ENCODE assay signal across 11 mouse cellular contexts in the genomic region with DNA sequence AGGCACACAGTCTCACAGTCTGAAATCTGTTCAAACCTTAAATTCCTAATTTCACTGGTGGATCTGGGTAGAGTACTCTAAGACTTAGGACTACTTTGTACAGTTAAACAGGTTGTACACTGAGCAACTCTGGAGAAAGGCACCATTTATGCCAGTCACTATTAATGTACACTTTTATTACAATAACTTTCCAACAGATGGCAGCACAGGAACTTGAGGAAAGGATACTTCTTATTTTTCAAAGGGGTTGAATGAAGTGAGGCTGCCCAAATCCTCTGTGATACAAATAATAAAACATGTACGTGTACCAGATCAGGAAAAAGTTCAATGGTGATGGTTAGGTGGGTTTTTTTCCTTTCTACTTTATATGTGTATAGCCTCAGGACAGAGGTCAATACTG. TPM values are rescaled to one million over a fixed set of nuclear protein-coding genes. Genes with fewer than 3 reads are reported as not detected.
DNase-seq lines count a peak whose midpoint lies in the region; ATAC-seq and TF ChIP-seq lines count a peak whose summit lies in the region.
"Had no signal": no experiment of that assay in that cellular context is flagged by ENCODE, and none has a peak within 500 bp of the region (broad histone marks: within the 10 kb centered on the region; RNA-seq: fewer than 3 reads in every experiment).

No protein-coding gene starts in this region.

- no peaks in the 10 kb centered on the region for H3K4me1 ChIP-seq in cerebellum, adult 2 months (ENCODE audit: control insufficient read depth, insufficient read depth, low read length)
- H3K4me1 ChIP-seq: intestine, embryonic 15.5 days had no signal

- H3K4me3 ChIP-seq in cerebellum, adult 2 months (replicated peaks; ENCODE audit: insufficient read depth, low read depth, low read length): no peak overlapping the region
- H3K4me3 ChIP-seq: intestine, embryonic 15.5 days had no signal

- no peak overlapping the region for H3K27ac ChIP-seq in cerebellum, adult 2 months (ENCODE audit: insufficient read depth, low read length)
- H3K27ac ChIP-seq: intestine, embryonic 15.5 days had no signal

- peak; percentile 9; the same call in 1 of the 2 replicates for TF ChIP-seq CTCF in cerebellum, adult 2 months (IDR thresholded peaks at IDR 0.05; ENCODE audit: borderline replicate concordance, insufficient read depth, low read depth, low read length)

- no peak for DNase-seq in cerebellum, adult 2 months
- DNase-seq in cerebellum, postnatal 25 days: no peak
- DNase-seq in layer of hippocampus, adult 9-10 months (ENCODE audit: low spot score): peak; percentile 17
- DNase-seq in layer of hippocampus, adult 9-11 months: no peak
- DNase-seq in Muller cell, postnatal 12 days (ENCODE audit: inconsistent ontology term): peak; percentile 12
- no peak for DNase-seq in urinary bladder, postnatal 4 days (ENCODE audit: low spot score in 2 of 2)
- DNase-seq in spleen, postnatal 36 days (ENCODE audit: low spot score in 2 of 2): no peak
- DNase-seq: cerebellum, adult 11-12 months; layer of hippocampus, postnatal 36 days had no signal

- TF ChIP-seq POLR2A in cerebellum, adult 2 months (IDR thresholded peaks at IDR 0.05; ENCODE audit: borderline replicate concordance, insufficient read depth, low read length): no peak

- peak; percentile 54; the same call in 1 of the 2 replicates for ATAC-seq in megakaryocyte progenitor cell, adult 5-6 weeks (replicated peaks; ENCODE audit: poor library complexity)
- ATAC-seq: intestine, embryonic 15.5 days had no signal

- WGBS in cerebellum, adult 2 months: 58% methylated on average over 1 of the region's 1 CpGs

- H3K27me3 ChIP-seq in cerebellum, adult 2 months (ENCODE audit: control insufficient read depth, insufficient read depth, low read length): no peaks in the 10 kb centered on the region
- H3K27me3 ChIP-seq: intestine, embryonic 15.5 days had no signal

RNA-seq across cellular contexts. Expression of a gene that starts 43.6 kb away (rescaled TPM):
- polyA plus RNA-seq in cerebellum, adult 2 months (2012; rRNA removed): 62.3 and 72.3 TPM in 2 replicates
- 151 and 155 TPM in 2 replicates for total RNA-seq in megakaryocyte progenitor cell, adult 5-6 weeks (2015)
- 58.1 and 83.2 TPM in 2 replicates for total RNA-seq in megakaryocyte progenitor cell, adult 5-6 weeks (2017)

Comparison
In these comparisons a context has a peak if more than half of its experiments do, and no peak if none do; other contexts are left out.
1. DNase-seq: peak in layer of hippocampus, adult 9-10 months (single experiment) and Muller cell, postnatal 12 days (single experiment); none in cerebellum, adult 2 months (0 of 2), cerebellum, postnatal 25 days (0 of 2), layer of hippocampus, adult 9-11 months (single experiment), urinary bladder, postnatal 4 days (0 of 2) and spleen, postnatal 36 days (0 of 2).